Mouse (Mus musculus) liver, postnatal 0 days (tissue): ENCODE data around the gene Olfr959.

ENCODE experiments used
- CTCF ChIP-seq: sonication (generic); IDR thresholded peaks from 2 replicates; pipeline ENCODE4 v1.5.1; 2016; ENCODE audit warnings: antibody characterized with exemption, low read depth
- EP300 ChIP-seq: IDR thresholded peaks from 2 replicates; pipeline ENCODE4 v1.6.1; 2016; ENCODE audit warnings: antibody characterized with exemption, low read depth, mild to moderate bottlenecking

- TF ChIP-seq CTCF (no peak), EP300 (no peak)
Measured at GRCm38 (mm10) chr9:39621073-39621472, 45.7 kb upstream of the Olfr959 start, which contains the start of gene Olfr960.
